Mouse (Mus musculus) cortical plate, adult 2 months (tissue): ENCODE results near the gene Apol10a. TPM values are rescaled to one million over a fixed set of nuclear protein-coding genes. Genes with fewer than 3 reads are reported as not detected.
"Not testable (repeated sequence)": the region's sequence is repeated elsewhere in the genome, so short reads cannot be mapped to it uniquely, and the experiment has no call there.

Source experiments
- H3K27ac ChIP-seq: fragments of 200-500 bp; 2 replicates; pipeline ENCODE4 v1.5.1; 2012; ENCODE audit warnings: low read length, control low read depth, inconsistent platforms; ENCODE audit not compliant: insufficient read depth
- H3K4me1 ChIP-seq: fragments of 200-500 bp; 2 replicates; pipeline ENCODE4 v1.6.1; 2011; ENCODE audit warnings: low read length; ENCODE audit not compliant: control insufficient read depth, insufficient read depth
- H3K4me3 ChIP-seq: fragments of 200-500 bp; 2 replicates; pipeline ENCODE4 v1.5.1; 2011; ENCODE audit warnings: mild to moderate bottlenecking, low read length, control low read depth; ENCODE audit not compliant: insufficient read depth
- CTCF ChIP-seq: fragments of 200-500 bp; IDR thresholded peaks from 2 replicates; pipeline ENCODE4 v1.5.1; 2011; ENCODE audit warnings: mild to moderate bottlenecking, control low read depth, low read length; ENCODE audit not compliant: insufficient read depth; ENCODE audit errors: extremely low read depth
- POLR2A ChIP-seq: fragments of 200-500 bp; IDR thresholded peaks from 2 replicates; pipeline ENCODE4 v1.6.1; 2011; ENCODE audit warnings: mild to moderate bottlenecking, low read length, control low read depth; ENCODE audit not compliant: insufficient read depth; ENCODE audit errors: extremely low read depth
- polyA plus RNA-seq: library from polyadenylated mRNA; depleted of rRNA; stranded (reverse); fragments of >200 nt; gene quantifications from 2 replicates; pipeline ENCODE4 v1.2.3, GENCODE M21; 2012; rRNA removed

The Apol10a gene
- not detected in 2 replicates for polyA plus RNA-seq

DNA sequence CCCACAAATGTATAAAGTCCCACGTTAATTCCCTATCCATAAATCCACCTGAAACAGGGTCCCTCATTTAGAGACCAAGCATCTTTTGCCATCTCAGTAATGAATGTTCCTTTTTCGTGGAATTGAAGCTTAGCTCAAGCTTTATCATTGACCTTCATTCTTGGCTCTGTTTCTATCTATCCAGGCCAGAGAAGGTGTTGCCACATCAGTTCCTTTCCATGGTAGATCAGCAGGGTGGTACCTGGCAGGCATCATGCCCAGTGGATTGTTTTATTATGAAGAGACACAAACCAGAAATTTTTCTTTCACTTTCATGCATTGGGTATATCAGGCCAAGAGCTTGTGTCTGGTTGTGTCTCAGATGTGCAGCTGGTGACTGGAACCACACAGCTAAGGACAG lies at the start of gene Apol10a:
Apol10a (plus strand) TSS at position 355 of the 400 bp plus-strand sequence.
- not testable (repeated sequence) for H3K4me3 ChIP-seq, H3K4me1 ChIP-seq, H3K27ac ChIP-seq

- H3K4me1 ChIP-seq, H3K27ac ChIP-seq, H3K4me3 ChIP-seq: not testable (repeated sequence)
Measured at GRCm38 (mm10) chr15:77428690-77429448, 48.0 kb upstream of the Apol10a start.

GRCm38 (mm10) chr15:77444746-77445145 lies 32.1 kb upstream of the Apol10a start:
- peak overlapping the region; percentile 19; the same call in 1 of the 2 replicates for H3K27ac ChIP-seq
- not testable (repeated sequence) for H3K4me1 ChIP-seq, H3K4me3 ChIP-seq

DNA sequence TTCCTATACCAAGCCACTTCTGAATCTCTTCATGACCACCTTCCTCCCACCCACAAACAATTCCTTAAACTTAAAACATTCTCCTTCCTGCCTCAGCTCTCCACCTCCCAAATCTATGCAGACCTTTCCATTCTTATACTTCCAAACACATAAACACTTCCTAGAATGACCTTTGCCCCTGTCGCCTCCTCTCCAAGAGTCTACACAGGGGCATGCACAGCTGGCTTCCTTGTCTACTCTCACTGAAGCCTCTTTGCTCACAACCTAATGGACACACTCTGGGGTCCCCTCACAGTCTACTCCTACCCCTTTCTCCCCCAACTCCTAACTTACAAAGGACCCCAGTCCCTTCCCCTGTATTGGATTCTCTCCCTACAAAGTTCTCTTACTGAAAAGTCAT lies 31.2 kb upstream of the Apol10a start:
- not testable (repeated sequence) for H3K4me3 ChIP-seq, H3K4me1 ChIP-seq, H3K27ac ChIP-seq

DNA sequence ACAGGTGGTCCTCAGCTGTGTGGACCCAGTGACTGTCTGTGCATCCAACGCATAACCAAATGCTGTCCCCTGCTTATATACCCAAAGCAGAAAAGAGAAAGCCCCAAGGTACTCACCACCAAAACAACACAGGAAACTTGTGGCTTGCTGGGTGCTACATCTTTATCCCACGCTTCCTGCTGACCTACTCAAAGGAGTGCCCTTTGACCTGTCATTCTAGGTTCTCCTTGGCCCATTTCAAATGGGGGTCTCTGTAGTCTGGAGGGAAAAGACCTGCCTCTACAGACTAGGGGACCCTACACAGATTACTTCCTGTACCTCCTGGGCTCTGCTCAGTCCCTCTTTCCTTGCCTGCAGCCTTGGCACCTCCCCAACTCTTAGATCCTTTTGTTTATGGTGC lies 29.5 kb upstream of the Apol10a start, which contains the start of gene Apol7b:
Apol7b (minus strand) TSS at position 101 of the 400 bp plus-strand sequence.
- H3K27ac ChIP-seq, H3K4me3 ChIP-seq, H3K4me1 ChIP-seq: not testable (repeated sequence)

DNA sequence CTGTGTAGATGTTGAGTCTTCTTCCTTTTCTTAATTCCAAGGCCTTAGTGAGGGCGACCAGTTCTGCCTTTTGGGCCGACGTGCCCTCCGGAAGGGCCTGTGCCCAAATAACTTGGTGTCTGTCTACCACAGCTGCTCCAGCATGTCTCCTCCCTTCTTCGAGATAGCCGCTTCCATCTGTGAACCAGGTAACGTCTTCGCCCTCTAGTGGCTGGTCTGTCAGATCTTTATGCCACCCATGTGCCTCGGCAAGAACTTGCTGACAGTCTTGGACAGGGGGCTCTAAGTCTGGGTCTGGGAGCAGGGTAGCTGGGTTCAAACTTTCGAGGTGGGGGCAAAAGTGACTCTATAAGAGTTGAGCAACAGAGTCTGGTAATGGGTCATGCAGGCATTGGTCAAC lies 26.9 kb upstream of the Apol10a start:
- peak; percentile 28; the same call in 1 of the 2 replicates for TF ChIP-seq CTCF
- not testable (repeated sequence) for H3K4me3 ChIP-seq, H3K4me1 ChIP-seq, H3K27ac ChIP-seq

DNA sequence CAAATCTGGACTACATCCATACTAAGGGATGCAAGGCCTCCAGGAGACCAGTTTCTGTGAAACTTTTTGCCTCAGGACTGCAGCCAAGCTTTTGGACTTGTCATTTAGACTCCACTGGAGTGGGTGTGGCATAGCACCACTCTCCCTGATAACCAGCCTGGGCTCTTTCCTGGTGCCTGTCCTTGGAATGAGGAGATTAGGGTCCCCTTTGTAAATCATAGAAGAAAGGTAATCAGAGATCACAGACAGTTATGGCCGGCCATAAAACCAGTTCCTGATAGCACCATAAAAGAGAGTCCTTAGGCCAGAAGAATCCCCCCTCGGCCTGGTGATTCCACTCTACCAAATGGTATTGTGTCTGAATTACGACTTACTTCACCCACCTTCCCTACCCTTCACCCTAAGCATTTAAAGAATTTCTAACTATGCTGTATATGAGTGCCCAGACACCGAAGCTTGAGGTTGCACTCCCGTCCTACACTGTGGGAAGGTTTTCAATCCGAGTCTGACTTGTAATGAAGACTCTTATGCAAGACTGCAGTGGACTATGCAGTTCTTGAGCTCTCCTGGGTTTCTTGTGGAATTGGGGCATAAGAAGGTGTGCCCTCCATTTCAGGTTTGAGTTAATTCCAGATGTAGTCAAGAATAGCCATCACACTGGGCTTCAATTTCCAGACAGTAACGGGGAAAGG lies 2.0 kb upstream of the Apol10a start:
- H3K4me1 ChIP-seq, H3K27ac ChIP-seq: not testable (repeated sequence)

DNA sequence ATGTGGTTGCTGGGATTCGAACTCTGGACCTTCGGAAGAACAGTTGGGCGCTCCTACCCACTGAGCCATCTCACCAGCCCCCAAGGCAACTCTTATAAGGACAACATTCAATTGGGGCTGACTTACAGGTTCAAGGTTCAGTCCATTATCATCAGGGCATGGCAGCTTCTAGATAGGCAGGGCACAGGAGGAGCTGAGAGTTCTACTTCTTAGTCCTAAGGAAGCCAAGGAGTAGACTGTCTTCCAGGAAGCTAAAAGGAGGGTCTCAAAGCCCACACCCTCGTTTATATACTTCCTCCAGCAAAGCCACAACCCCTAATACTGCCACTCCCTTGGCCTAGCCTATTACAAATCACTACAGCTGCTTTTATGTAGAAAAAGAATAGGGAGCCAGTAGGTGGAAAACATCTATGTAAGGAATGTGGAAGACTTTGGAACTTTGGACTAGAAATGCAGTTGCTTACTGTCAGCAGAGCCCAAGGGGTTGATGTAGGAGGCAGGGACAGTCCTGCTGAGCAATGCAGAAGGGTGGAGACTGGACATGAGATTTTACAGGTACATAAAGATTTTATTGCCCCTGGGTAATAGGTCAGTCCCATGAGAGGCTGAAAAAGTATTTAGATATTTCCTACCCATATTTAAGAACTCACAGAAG lies 5.4 kb downstream of the Apol10a start:
- no peaks in the 10 kb centered on the region for H3K4me1 ChIP-seq
- no peak overlapping the region for H3K4me3 ChIP-seq
- TF ChIP-seq POLR2A (no peak), CTCF (no peak)
- H3K27ac ChIP-seq: no peak overlapping the region

More for the DNA sequence above, 2.0 kb upstream of the Apol10a start:
- H3K4me3 ChIP-seq: not testable (repeated sequence)

GRCm38 (mm10) chr15:77493181-77493580 lies 16.3 kb downstream of the Apol10a start:
- H3K4me3 ChIP-seq, H3K4me1 ChIP-seq, H3K27ac ChIP-seq: not testable (repeated sequence)

- not testable (repeated sequence) for H3K27ac ChIP-seq, H3K4me1 ChIP-seq, H3K4me3 ChIP-seq
Measured at GRCm38 (mm10) chr15:77494694-77495093, 17.8 kb downstream of the Apol10a start.

DNA sequence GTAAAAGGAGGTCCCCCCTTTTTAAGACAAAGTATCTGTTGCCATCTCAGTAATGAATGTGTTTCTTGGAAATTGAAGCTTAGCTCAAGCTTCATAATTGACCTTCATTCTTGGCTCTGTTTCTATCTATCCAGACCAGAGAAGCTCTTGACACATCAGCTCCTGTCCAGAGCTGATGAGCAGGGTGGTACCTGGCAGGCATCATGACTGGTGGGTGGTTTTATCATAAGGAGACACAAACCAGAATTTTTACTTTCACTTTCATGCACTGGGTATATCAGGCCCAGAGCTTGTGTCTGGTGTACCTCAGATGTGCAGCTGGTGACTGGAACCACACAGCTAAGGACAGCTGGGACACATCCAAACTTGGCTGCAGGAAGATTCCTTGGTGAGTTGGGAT lies 31.1 kb downstream of the Apol10a start, which contains the start of gene Apol11a:
Apol11a (plus strand) TSS at position 306 of the 400 bp plus-strand sequence.
- H3K27ac ChIP-seq, H3K4me3 ChIP-seq, H3K4me1 ChIP-seq: not testable (repeated sequence)

DNA sequence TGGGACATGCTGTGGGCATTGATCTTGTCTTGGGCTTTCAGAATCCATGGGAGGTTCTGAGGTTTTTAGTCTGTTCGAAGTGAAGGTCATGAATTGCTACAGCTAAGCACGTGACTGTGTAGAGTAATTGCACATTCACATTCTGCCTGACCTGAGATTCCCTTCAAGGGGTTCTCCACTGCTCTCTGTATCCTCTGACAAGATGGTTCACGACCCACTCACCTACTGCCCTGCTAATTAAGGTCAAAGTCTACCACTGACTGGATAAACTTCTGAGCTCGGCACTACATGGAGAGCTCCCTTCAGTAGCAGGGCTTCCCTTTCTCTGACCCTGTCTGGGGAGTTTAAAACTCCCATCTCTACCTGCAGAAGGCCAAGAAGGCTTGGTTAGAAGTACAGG lies 43.7 kb downstream of the Apol10a start:
- not testable (repeated sequence) for H3K27ac ChIP-seq, H3K4me3 ChIP-seq, H3K4me1 ChIP-seq
